8 mouse cellular contexts compared by ENCODE assay signal in the genomic region with DNA sequence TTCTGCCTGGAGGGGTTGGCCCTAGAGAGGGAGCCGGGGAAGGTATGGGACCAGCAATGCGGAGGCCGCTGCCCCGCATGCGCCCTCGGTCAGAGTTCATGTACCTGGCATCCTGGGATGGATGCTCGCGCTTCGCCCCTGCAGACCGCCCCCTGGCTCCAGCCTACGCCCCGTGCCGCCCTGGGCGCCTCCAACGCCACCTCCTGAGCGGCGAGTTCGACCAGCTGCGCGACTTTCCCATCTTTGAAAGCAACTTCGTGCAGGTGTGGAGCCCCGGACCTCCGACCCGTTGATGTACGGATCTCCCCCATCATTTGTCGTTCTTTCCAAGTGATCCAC. TPM values are rescaled to one million over a fixed set of nuclear protein-coding genes. Genes with fewer than 3 reads are reported as not detected.
A peak's percentile ranks its signal among the peaks of the same experiment; 100 is the strongest.
DNase-seq lines count a peak whose midpoint lies in the region; ATAC-seq and TF ChIP-seq lines count a peak whose summit lies in the region.

No protein-coding gene starts in this region.

- peak overlapping the region; percentile 84 for H3K4me3 ChIP-seq in heart, embryonic 15.5 days
- H3K4me3 ChIP-seq in G1E (ENCODE audit: low read depth, low read length) = peak overlapping the region; percentile 85
- peak overlapping the region; percentile 87 for H3K4me3 ChIP-seq in forebrain, embryonic 16.5 days (replicated peaks; ENCODE audit: low read length)

- ATAC-seq in heart, embryonic 15.5 days (replicated peaks; ENCODE audit: insufficient number of reproducible peaks, insufficient read depth, low FRiP score, low read depth) = no peak
- no peak for ATAC-seq in G1E (ENCODE audit: extremely low read depth, insufficient number of reproducible peaks, low FRiP score, poor library complexity, severe bottlenecking)
- ATAC-seq in forebrain, embryonic 16.5 days = no peak
- ATAC-seq in megakaryocyte progenitor cell, adult 5-6 weeks (replicated peaks; ENCODE audit: poor library complexity) = peak; percentile 49

- H3K4me1 ChIP-seq in heart, embryonic 15.5 days (replicated peaks) = peaks cover 18% of the 10 kb centered on the region
- H3K4me1 ChIP-seq in G1E (ENCODE audit: insufficient read depth, low read depth, low read length) = peaks cover 33% of the 10 kb centered on the region
- H3K4me1 ChIP-seq in forebrain, embryonic 16.5 days (replicated peaks; ENCODE audit: control insufficient read depth, insufficient read depth, low read length) = peaks cover 24% of the 10 kb centered on the region

- peak overlapping the region; percentile 95 for H3K27ac ChIP-seq in heart, embryonic 15.5 days
- peak overlapping the region; percentile 88 for H3K27ac ChIP-seq in forebrain, embryonic 16.5 days (ENCODE audit: low read length)

- no peak for DNase-seq in heart, adult 9 months (ENCODE audit: low spot score in 2 of 2)
- DNase-seq in G1E (ENCODE audit: low spot score) (no peak), MN1 (ENCODE audit: low spot score) (no peak)
- no peak for DNase-seq in natural killer cell, adult 2 months (ENCODE audit: low spot score in 2 of 2)
- DNase-seq in retina, postnatal 1 day = no peak

- under 1% methylated on average over 26 of the region's 26 CpGs for WGBS in heart, embryonic 15.5 days
- under 1% methylated on average over 26 of the region's 26 CpGs for WGBS in forebrain, embryonic 16.5 days

- H3K27me3 ChIP-seq in heart, embryonic 15.5 days = peaks cover 15% of the 10 kb centered on the region
- H3K27me3 ChIP-seq in G1E (ENCODE audit: insufficient read depth, low read length) = no peaks in the 10 kb centered on the region
- no peaks in the 10 kb centered on the region; the same call in 1 of the 2 replicates for H3K27me3 ChIP-seq in forebrain, embryonic 16.5 days (replicated peaks; ENCODE audit: control insufficient read depth, insufficient read depth, low read length)

- peak overlapping the region; percentile 84 for H3K9ac ChIP-seq in heart, embryonic 15.5 days
- H3K9ac ChIP-seq in forebrain, embryonic 16.5 days (replicated peaks; ENCODE audit: low read depth, low read length) = peak overlapping the region; percentile 97

- no peak for TF ChIP-seq CTCF in G1E (IDR thresholded peaks at IDR 0.05; ENCODE audit: low read depth, low read length)

- H3K9me3 ChIP-seq in heart, embryonic 15.5 days (replicated peaks) = no peaks in the 10 kb centered on the region
- H3K9me3 ChIP-seq in G1E (replicated peaks) = no peaks in the 10 kb centered on the region
- H3K9me3 ChIP-seq in forebrain, embryonic 16.5 days (ENCODE audit: control insufficient read depth, low read length) = no peaks in the 10 kb centered on the region

- H3K36me3 ChIP-seq in heart, embryonic 15.5 days = peaks cover 15% of the 10 kb centered on the region
- H3K36me3 ChIP-seq in G1E (replicated peaks) = peaks cover 39% of the 10 kb centered on the region
- H3K36me3 ChIP-seq in forebrain, embryonic 16.5 days (ENCODE audit: control insufficient read depth, insufficient read depth) = no peaks in the 10 kb centered on the region; the same call in 1 of the 2 replicates

- peak overlapping the region; percentile 90 for H3K4me2 ChIP-seq in heart, embryonic 15.5 days
- H3K4me2 ChIP-seq in forebrain, embryonic 16.5 days (ENCODE audit: low read length) = peak overlapping the region; percentile 93

RNA-seq across cellular contexts. Expression of gene Fam71e1, which starts 0.4 kb away (rescaled TPM):
- polyA plus RNA-seq in heart, embryonic 15.5 days (2015; fragmentation: Nextera tagmentation; extraction: Ambion mirVana) = 8.7 and 11.5 TPM in 2 replicates
- 6.8 and 12.7 TPM in 2 replicates for total RNA-seq in G1E (2014; fragmentation: Nextera tagmentation)
- 1.3 and 5.5 TPM in 2 replicates for total RNA-seq in G1E (2017)
- 6.9 and 7.4 TPM in 2 replicates for polyA plus RNA-seq in G1E (2012)
- 22.2 and 28.9 TPM in 2 replicates for polyA plus RNA-seq in forebrain, embryonic 16.5 days (2015; fragmentation: Nextera tagmentation; extraction: Ambion mirVana)
- total RNA-seq in megakaryocyte progenitor cell, adult 5-6 weeks (2015) = 1.2 and 2.5 TPM in 2 replicates
- 0.30 and 1.7 TPM in 2 replicates for total RNA-seq in megakaryocyte progenitor cell, adult 5-6 weeks (2017)

RNA-seq across cellular contexts. Expression of gene Emc10, which starts 0.4 kb away (rescaled TPM):
- polyA plus RNA-seq in heart, embryonic 15.5 days (2015; fragmentation: Nextera tagmentation; extraction: Ambion mirVana) = 81.6 and 109 TPM in 2 replicates
- 33.3 and 33.7 TPM in 2 replicates for total RNA-seq in G1E (2014; fragmentation: Nextera tagmentation)
- total RNA-seq in G1E (2017) = 18.5 and 19.0 TPM in 2 replicates
- 147 and 166 TPM in 2 replicates for polyA plus RNA-seq in G1E (2012)
- 120 and 127 TPM in 2 replicates for polyA plus RNA-seq in forebrain, embryonic 16.5 days (2015; fragmentation: Nextera tagmentation; extraction: Ambion mirVana)
- total RNA-seq in megakaryocyte progenitor cell, adult 5-6 weeks (2015) = 60.6 and 62.7 TPM in 2 replicates
- 30.4 and 38.3 TPM in 2 replicates for total RNA-seq in megakaryocyte progenitor cell, adult 5-6 weeks (2017)

RNA-seq across cellular contexts. Expression of gene Mybpc2, which starts 27.7 kb away (rescaled TPM):
- polyA plus RNA-seq in heart, embryonic 15.5 days (2015; fragmentation: Nextera tagmentation; extraction: Ambion mirVana) = 2.7 and 3.9 TPM in 2 replicates
- total RNA-seq in G1E (2014; fragmentation: Nextera tagmentation) (not detected in 2 replicates), G1E (2017) (0.05 TPM in 1 of 2 replicates, not detected in the other)
- not detected in 2 replicates for polyA plus RNA-seq in G1E (2012)
- polyA plus RNA-seq in forebrain, embryonic 16.5 days (2015; fragmentation: Nextera tagmentation; extraction: Ambion mirVana) = 0.05 and 0.12 TPM in 2 replicates
- total RNA-seq in megakaryocyte progenitor cell, adult 5-6 weeks (2015) = not detected in 2 replicates
- total RNA-seq in megakaryocyte progenitor cell, adult 5-6 weeks (2017) = not detected in 2 replicates

RNA-seq across cellular contexts. Expression of gene Josd2, which starts 29.0 kb away (rescaled TPM):
- 134 and 146 TPM in 2 replicates for polyA plus RNA-seq in heart, embryonic 15.5 days (2015; fragmentation: Nextera tagmentation; extraction: Ambion mirVana)
- 48.5 and 55.0 TPM in 2 replicates for total RNA-seq in G1E (2014; fragmentation: Nextera tagmentation)
- 22.1 and 27.2 TPM in 2 replicates for total RNA-seq in G1E (2017)
- polyA plus RNA-seq in G1E (2012) = 162 and 230 TPM in 2 replicates
- 51.4 and 61.8 TPM in 2 replicates for polyA plus RNA-seq in forebrain, embryonic 16.5 days (2015; fragmentation: Nextera tagmentation; extraction: Ambion mirVana)
- total RNA-seq in megakaryocyte progenitor cell, adult 5-6 weeks (2015) = 27.5 and 35.2 TPM in 2 replicates
- total RNA-seq in megakaryocyte progenitor cell, adult 5-6 weeks (2017) = 17.4 and 22.6 TPM in 2 replicates

RNA-seq across cellular contexts. Expression of gene Aspdh, which starts 31.5 kb away (rescaled TPM):
- 0.43 and 0.74 TPM in 2 replicates for polyA plus RNA-seq in heart, embryonic 15.5 days (2015; fragmentation: Nextera tagmentation; extraction: Ambion mirVana)
- total RNA-seq in G1E (2014; fragmentation: Nextera tagmentation) (not detected in 2 replicates), G1E (2017) (not detected in 2 replicates)
- not detected in 2 replicates for polyA plus RNA-seq in G1E (2012)
- 2.6 and 3.7 TPM in 2 replicates for polyA plus RNA-seq in forebrain, embryonic 16.5 days (2015; fragmentation: Nextera tagmentation; extraction: Ambion mirVana)
- total RNA-seq in megakaryocyte progenitor cell, adult 5-6 weeks (2015) = not detected in 2 replicates
- total RNA-seq in megakaryocyte progenitor cell, adult 5-6 weeks (2017) = not detected in 2 replicates
